Mouse (Mus musculus) cerebellum, postnatal 4 days (tissue): Measurements from ENCODE around the gene Ankrd34c.

Source experiments
- DNase-seq, 2 experiments: peaks; one replicate each; pipeline ENCODE4 v3.0.0; 2022; ENCODE audit warnings: low spot score in 2 of 2, mixed read lengths in 1 of 2

Gene Ankrd34c

GRCm38 (mm10) chr9:89738295-89738694 lies at the start of gene Ankrd34c:
TSS of gene Ankrd34c (minus strand) at chr9:89738475.
- DNase-seq, result peak in 1 of 2 experiments; percentile 3

- no peak for DNase-seq
Measured at GRCm38 (mm10) chr9:89787532-89787931, 49.3 kb upstream of the Ankrd34c start.

DNA sequence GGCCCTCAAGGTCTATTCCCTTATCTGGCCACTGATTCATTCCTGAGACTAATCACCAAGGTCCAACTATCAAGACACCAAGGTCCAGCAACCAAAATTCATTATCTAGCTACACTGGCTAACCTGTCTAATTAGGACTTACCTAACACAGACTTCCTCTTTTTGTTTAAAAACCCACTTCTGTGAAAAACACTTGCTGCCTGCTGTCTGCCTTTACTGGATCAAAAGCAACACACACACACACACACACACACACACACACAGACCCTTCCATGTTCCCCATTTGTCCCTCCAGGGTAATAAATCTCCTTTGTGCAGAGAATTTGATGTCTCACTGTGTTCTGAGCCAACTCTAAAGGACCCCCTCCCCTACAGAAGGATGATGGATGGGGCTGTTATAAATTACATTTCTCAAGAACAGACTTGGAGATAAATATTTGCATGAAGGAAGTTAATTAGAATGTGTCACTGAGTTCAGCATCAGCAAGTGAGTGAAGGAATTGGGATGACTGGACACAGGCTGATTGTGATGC lies 43.2 kb upstream of the Ankrd34c start:
- no peak for DNase-seq

- no peak for DNase-seq
Measured at GRCm38 (mm10) chr9:89779237-89779636, 41.0 kb upstream of the Ankrd34c start.

GRCm38 (mm10) chr9:89771153-89771552 lies 32.9 kb upstream of the Ankrd34c start:
- DNase-seq, result no peak

- DNase-seq, result no peak
Measured at GRCm38 (mm10) chr9:89762017-89762416, 23.7 kb upstream of the Ankrd34c start.

GRCm38 (mm10) chr9:89758569-89758968 lies 20.3 kb upstream of the Ankrd34c start:
- DNase-seq, result no peak

DNA sequence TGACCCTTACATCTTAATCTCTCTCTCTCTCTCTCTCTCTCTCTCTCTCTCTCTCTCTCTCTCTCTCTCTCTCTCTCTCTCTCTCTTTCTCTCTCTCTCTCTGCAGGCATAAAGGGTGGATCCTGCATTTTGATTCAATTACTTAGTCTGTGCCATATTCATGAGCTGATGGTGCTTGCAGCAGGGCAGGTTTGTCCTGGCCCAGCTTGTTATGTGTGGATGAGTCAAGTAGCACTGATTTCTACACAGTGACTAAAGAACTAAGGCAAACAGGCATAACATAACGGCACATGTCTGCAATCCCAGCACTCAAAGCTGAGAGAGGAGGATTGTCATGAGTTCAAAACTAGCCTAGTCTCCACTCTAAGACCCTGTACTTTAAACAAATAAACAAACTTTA lies 19.9 kb upstream of the Ankrd34c start:
- no peak for DNase-seq

GRCm38 (mm10) chr9:89757571-89757970 lies 19.3 kb upstream of the Ankrd34c start:
- no peak for DNase-seq

DNA sequence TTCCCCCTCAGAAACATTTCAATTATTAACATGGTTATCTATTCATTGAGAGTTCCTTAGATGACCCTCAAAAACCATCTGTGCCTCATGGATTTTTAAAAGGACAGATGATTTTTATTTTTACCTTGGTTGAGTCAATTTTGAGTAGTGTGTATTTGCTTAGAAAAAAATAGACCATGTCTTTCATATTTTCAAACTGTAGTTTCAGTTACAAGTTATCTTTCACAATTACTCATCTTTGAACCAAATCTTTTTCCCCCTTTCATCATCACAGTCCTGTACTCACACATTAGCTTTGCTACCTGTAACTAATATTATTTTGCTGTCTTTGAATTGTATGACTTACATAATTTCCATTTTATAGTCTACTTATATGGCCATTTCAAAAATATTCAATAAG lies 1.8 kb upstream of the Ankrd34c start:
- no peak for DNase-seq

GRCm38 (mm10) chr9:89737888-89738287 lies 387 bp downstream of the Ankrd34c start:
- DNase-seq, result no peak

DNA sequence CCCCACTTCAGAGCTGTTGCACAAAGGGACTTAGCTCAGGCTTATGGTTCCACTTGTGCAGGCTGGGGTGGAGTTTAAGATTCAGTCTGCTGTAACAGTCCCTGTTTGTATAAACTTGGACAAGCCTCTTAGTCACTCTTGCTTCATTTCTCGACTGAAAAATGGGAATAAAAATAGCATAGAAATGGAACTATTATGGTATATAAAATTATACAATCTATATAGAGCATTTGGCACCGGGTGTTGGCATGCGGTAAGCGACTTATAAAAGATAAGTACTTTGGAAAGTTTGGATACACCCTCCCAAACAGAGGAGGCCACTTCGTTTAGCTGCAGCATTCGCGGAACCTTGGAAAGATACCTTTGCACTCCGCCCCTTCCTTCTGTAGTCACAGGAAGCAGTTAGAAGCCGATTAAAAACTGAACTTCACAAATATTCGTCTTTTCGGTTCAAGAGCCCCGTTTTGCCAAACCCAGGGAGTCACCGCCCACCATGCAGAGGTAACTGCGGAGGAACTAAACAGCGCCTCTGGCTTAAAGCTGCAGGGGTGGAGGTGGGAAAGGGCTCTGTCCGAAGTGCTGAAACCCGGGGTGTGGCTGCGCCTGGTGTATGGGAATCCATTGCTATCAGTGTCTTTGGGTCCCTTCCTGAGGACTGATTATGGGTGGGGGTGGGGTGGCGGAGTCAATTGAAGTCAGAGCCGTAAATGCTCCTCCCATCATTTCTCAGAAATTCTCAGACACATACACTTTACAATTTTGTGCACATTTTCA lies 1.2 kb downstream of the Ankrd34c start:
- no peak for DNase-seq

DNA sequence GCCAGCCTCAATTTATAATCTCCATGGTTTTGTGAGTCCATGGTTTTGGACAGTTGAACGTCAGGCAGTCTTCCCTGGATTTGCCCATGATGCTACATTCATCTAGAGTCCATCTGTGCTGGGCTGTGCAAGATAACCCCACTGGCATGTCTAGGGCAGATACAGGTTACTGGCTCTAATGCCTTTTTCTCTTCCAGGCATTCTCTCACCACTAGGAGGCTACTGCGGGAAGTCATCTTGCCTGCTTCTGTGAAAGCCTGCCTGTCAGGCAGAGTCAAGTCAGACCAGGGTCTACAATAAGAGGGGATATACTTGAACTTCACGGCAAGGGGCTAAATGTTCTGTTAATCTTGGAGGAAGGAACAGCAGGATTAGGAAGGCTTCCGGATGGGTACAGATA lies 31.4 kb downstream of the Ankrd34c start:
- DNase-seq, result peak in 1 of 2 experiments; percentile 11

DNA sequence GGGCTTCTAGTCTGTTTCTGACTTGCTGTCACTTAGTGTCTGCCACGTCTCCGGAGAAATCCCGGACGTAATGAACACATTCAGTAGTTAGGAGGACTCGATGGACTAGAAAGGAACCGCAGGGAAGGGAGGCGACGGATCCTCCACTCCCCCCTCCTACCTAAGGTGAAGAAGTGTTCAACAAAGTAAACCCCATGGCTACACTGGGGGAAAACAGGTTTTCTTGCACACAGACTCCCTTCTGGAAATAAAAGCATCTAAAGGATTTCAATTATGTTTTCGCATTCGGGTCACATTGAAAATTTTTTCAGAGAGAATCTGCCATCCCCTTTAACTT lies 33.1 kb downstream of the Ankrd34c start:
- no peak for DNase-seq

DNA sequence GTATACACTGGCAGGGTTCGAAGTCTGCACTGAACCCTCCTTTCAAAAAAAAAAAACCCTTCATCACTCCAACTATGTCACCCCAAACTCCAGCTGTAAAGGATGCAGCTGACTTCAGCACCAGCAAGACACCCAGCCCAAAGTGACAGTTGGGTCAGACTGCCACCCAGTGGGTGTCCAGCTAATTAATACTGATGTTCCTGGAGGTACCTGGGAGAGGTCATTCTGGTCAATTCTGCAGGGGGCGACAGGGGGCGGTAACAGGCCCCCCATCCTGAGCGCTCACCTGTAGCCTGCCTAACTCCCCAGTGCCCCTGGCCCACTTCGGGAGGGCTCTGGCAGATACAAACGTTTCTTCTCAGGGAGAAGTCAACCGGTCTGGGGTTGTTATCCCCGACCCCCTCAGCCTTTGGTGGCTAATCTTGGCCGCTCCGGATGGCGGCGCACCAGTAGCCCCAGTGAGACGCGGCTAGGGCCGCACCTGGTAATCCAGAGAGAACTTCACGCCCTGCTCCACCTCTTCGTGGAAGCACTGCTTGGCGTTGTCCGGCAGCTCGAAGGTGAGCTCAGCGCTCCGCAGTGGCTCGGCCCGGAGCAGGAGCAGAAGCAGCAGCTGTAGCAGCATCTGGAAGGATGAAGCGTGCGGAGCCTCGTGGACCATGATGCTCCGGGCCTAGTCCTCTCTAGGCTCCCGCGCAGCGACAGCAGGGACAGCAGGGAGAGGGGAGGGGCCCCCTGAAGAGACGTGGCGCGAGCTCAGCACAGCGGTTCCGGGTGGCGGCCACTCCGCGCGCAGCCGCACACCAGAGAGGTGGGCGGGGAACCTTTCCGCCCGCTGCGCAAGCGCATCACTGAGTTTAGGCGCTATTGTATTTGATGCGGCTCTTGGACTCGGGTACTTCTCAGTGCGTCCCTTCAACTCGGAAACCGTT lies 33.7 kb downstream of the Ankrd34c start, which contains the start of gene Tmed3:
Tmed3 (minus strand) TSS at position 804 of the 932 bp plus-strand sequence.
- peak; percentile 76 to 83 for DNase-seq

GRCm38 (mm10) chr9:89700910-89701457 lies 37.3 kb downstream of the Ankrd34c start:
- DNase-seq, result no peak

GRCm38 (mm10) chr9:89695143-89695542 lies 43.1 kb downstream of the Ankrd34c start:
- no peak for DNase-seq

DNA sequence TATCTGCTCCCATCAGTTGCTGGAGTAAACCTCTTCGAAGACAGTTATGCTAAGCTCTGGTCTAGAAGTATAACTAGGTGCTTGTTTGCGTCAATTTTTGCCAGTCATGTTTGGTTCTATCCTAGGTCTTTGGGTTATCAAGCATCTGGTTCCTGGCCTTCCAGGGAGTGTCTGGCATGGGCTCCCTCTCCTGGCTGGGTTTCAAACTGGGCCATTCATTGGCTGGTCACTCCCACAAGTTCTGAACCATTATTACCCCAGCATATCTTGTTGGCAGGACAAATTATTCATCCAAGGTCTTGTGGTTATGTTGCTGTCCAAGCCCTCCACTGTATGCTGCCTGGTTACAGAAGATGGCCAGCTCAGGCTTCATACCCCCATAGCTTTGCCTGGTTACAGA lies 44.6 kb downstream of the Ankrd34c start:
- DNase-seq, result no peak

- no peak for DNase-seq
Measured at GRCm38 (mm10) chr9:89689179-89689578, 49.1 kb downstream of the Ankrd34c start.

DNA sequence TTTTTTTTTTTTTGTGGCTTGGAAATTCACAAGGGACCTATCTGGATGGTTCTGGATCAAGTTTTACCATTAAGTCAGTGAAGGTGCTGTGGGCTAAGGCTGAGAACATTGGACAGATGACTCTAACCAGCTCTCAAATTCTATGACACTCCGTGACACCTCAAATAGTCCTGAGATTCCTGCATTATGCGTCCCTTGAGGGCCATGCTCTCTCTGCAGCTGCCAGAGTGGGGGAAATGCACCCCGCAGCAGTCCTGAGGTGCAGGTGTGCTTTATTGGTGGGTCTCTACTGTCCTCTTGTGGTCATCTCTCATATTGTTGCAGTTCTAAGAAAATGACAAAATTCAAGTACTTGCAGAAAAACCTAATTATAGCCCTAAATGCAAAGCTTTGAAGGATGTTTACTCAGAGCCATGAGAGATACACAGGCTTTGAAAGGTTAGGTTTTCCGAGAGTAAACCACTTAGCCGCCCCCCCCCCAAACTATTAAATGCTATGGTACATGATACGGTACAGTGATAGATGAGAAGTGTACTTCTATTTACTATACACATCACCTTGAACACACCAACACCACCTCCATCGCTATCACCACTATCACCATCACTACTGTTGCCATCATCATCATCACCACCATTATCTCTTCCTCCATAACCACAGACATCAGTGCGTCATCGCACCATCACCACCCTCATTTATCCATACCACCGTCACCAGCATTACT lies 50.6 kb downstream of the Ankrd34c start:
- DNase-seq, result peak in 1 of 2 experiments; percentile 24

DNA sequence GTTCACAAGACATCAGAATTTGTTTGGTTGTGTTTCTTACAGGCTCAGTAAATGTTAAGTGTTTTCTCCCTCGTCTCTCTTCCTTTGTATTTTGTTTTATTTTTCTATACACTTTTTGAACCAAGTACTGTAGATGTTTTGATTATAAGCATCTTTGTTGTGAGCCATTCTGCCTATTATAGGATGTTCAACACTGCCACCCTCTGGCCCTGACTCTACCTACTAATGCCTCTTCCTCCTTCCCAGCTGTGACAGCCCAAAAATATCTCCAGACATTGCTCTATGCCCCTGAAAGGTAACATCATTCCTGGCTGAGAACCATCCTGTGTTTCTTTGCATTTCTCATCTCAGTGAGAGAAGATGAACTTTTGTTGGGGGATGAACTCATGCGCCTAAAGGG lies 52.0 kb downstream of the Ankrd34c start:
- DNase-seq, result no peak
